Mouse (Mus musculus): Measurements from ENCODE around the gene Serpinh1.

DNA sequence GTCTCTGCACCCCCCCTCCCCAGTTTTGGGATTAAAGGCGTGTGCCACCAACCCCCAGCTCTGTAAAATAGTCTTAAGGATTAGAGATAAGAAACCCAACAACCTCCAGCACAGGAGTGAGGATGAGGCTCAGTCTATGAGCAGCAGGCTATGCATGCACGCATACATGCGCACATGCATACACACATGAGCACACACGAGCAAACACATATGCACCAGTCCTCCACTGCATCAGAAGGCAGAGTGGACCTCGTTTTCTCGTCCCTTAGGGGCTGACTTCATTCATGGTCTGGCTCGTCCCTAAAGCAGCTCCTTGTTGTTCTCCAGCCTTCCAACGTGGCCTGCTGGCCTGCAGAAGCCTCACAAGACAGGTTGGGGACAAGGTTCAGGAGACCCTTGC is 12.3 kb downstream of the Serpinh1 start:
- TF ChIP-seq POLR2A (IDR thresholded peaks at IDR 0.05; ENCODE audit: extremely low read depth, insufficient read depth, low read length) = no peak
- no peak for TF ChIP-seq CTCF (IDR thresholded peaks at IDR 0.05; ENCODE audit: low read depth, low read length)

All from liver, adult 2 months (tissue).